Mouse (Mus musculus) B cell, adult 62 days (primary cell): ENCODE measurements around the gene St8sia1. TPM values are rescaled to one million over a fixed set of nuclear protein-coding genes. Genes with fewer than 3 reads are reported as not detected.

ENCODE experiments used
- total RNA-seq: library from RNA; stranded (reverse); gene quantifications from 4 replicates; pipeline ENCODE4 v1.2.4, GENCODE M21; 2023

Gene St8sia1
- 0.17 to 1.0 TPM (median 0.20 TPM) in 4 replicates for total RNA-seq

DNA sequence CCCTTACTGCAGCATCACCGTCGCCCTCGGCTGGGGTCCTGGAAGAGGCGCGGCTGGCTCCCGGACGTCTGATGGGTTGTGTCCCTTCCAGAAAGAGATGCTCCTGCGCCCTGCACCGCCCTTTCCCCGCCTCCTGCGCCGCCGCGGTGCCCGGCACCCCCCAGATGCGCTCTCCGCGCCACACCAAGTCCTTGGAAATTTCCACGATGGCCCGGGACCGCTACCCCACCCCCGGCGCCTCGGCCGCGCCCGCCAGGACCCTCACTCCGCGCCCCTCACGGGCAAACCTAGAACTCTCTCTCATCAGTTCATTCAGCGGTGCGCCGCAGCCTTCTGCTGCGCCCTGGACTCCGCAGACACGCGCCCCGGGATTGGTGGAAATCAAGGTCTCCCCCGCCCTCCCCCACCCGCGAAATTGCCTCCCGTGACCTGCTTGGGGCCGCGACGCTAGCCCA, at the start of gene St8sia1:
TSS of gene St8sia1 (minus strand) at position 377 of the 455 bp plus-strand sequence.

DNA sequence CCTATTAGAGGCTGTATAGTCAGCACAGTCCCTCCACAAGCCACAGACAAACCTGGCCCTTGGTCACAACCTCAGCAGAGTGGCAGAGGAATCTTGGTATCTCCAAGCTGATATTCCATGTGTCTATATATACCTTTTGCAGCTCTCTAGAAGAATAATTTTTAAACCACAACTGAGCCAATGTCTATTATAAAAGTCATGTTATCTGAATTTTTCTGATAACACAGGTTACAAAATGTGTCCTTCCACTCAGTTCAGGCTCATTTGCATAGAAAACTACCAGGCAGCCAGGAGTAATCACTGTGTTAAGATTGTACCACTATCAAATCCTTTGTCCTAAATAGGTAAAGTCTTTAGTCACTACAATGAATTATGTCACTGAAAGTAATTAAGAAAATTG, 159.8 kb downstream of the St8sia1 start, which contains the start of gene Sult6b2:
TSS of gene Sult6b2 (minus strand) at position 101 of the 400 bp plus-strand sequence.

Other genes with a start within 250 kb of the St8sia1 start
- gene Cmas, start 207.8 kb downstream of the St8sia1 start, total RNA-seq = 38.9 to 46.5 TPM (median 42.0 TPM) in 4 replicates
- not detected in 4 replicates for gene Sult6b2, start 159.9 kb downstream of the St8sia1 start, total RNA-seq
- gene C2cd5, start 135.7 kb upstream of the St8sia1 start, total RNA-seq = 49.1 to 65.9 TPM (median 54.7 TPM) in 4 replicates
- gene Etnk1, start 202.8 kb upstream of the St8sia1 start, total RNA-seq = 157 to 165 TPM (median 160 TPM) in 4 replicates